Mouse (Mus musculus) limb, embryonic 13.5 days (tissue): ENCODE measurements around the gene Isca2. TPM values are rescaled to one million over a fixed set of nuclear protein-coding genes. Genes with fewer than 3 reads are reported as not detected.
A peak's percentile ranks its signal among the peaks of the same experiment; 100 is the strongest.

Experiments used
- ATAC-seq: fragments of 200-750 bp; cut with Nextera tagmentation; 2 replicates; pipeline ENCODE4 v1.8.0; 2017; ENCODE audit warnings: low read depth, moderate number of reproducible peaks, moderate TSS enrichment; ENCODE audit not compliant: low FRiP score
- H3K27ac ChIP-seq: fragments of 300-500 bp; sonication (generic); 2 replicates; pipeline ENCODE4 v1.5.1; 2015; ENCODE audit warnings: inconsistent platforms, mild to moderate bottlenecking, moderate library complexity
- H3K27me3 ChIP-seq: fragments of 300-500 bp; sonication (generic); 2 replicates; pipeline ENCODE4 v1.6.1; 2015; ENCODE audit warnings: mild to moderate bottlenecking, inconsistent platforms
- H3K36me3 ChIP-seq: fragments of 300-500 bp; sonication (generic); 2 replicates; pipeline ENCODE4 v1.6.1; 2015; ENCODE audit warnings: inconsistent platforms, mild to moderate bottlenecking, moderate library complexity
- H3K4me1 ChIP-seq: fragments of 300-500 bp; sonication (generic); 2 replicates; pipeline ENCODE4 v1.6.1; 2015; ENCODE audit warnings: inconsistent platforms
- H3K4me2 ChIP-seq: fragments of 300-500 bp; sonication (generic); replicated peaks from 2 replicates; pipeline ENCODE4 v1.6.1; 2015; ENCODE audit warnings: inconsistent platforms, mild to moderate bottlenecking, moderate library complexity
- H3K4me3 ChIP-seq: fragments of 300-500 bp; sonication (generic); 2 replicates; pipeline ENCODE4 v1.5.1; 2015; ENCODE audit warnings: moderate library complexity, mild to moderate bottlenecking, inconsistent platforms
- H3K9ac ChIP-seq: fragments of 300-500 bp; sonication (generic); 2 replicates; pipeline ENCODE4 v1.6.1; 2015; ENCODE audit warnings: mild to moderate bottlenecking, inconsistent platforms
- H3K9me3 ChIP-seq: fragments of 300-500 bp; sonication (generic); 2 replicates; pipeline ENCODE4 v1.6.1; 2016; ENCODE audit warnings: inconsistent platforms
- WGBS: fragments of 180-500 bp; shearing (Covaris S2); methylation state at CpG from one replicate; pipeline ENCODE4 v1.1.7; 2015; 5-methylcytosine and 5-hydroxymethylcytosine counted together
- polyA plus RNA-seq: library from polyadenylated mRNA; unstranded; fragments of >200 nt; fragmentation: Nextera tagmentation; extraction: Ambion mirVana; gene quantifications from 2 replicates; pipeline ENCODE4 v1.2.1, GENCODE M21; 2015

Gene Isca2
- polyA plus RNA-seq, 1 experiment from 2014 or later: 153 TPM

DNA sequence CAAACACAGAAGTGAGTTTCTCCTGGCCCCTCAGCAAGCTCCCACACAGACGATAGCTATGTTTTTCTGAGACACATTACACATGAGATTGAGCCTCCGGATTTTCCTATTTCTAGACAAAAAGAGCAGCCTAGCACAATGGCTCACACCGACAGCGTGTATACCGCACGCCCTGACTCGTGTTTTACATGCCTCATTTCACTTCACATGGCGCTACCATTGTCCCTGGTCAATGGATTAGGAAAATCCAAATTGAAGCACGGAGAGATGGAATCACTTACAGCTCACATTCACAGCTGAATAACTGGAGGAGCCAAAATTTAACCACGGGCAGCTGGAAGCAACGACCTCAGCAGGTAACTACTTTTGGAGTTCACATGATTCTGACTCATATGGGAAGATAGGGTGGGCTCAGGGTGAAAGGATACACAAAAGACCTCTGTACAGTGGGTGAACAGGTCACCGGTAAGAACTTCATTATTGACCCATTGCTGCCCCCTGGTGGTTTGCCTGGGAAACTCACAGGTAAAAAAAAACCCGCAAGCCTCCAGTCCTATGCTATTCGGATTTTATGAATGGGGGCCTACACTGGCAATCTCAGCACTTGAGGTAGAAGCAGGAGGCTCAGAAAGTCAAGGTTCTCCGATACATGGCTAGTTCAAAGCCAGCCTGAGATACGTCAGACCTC is 17.9 kb upstream of the Isca2 start:
- Histone ChIP-seq H3K4me2 (no peak overlapping the region), H3K9me3 (no peaks in the 10 kb centered on the region), H3K4me3 (no peak overlapping the region), H3K4me1 (peaks cover 11% of the 10 kb centered on the region; the same call in 1 of the 2 replicates), H3K9ac (no peak overlapping the region), H3K36me3 (peaks cover 41% of the 10 kb centered on the region), H3K27me3 (no peaks in the 10 kb centered on the region), H3K27ac (no peak overlapping the region; the same call in 1 of the 2 replicates)
- no peak for ATAC-seq
- WGBS: 65% methylated on average over 16 of the region's 16 CpGs

DNA sequence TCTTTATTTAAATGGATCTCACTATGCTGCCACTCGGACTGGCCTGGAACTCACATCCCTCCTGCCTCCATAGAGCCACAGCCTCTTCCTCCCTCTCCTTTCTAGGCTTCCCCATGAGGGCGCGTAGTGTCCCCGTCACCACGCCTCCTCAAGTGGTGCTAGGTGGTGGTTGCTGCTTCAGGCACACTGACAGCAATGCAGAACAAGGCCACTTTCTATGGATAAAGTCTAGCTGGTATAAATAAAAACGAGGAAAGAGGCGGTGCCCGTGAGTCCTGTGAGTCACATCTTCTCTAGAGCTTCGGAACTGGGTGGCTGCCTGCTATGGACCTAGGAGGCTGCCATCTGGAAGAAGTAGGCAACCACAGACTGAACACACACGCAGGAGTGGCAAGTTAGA is 17.0 kb upstream of the Isca2 start:
- H3K36me3 ChIP-seq: peaks cover 49% of the 10 kb centered on the region

DNA sequence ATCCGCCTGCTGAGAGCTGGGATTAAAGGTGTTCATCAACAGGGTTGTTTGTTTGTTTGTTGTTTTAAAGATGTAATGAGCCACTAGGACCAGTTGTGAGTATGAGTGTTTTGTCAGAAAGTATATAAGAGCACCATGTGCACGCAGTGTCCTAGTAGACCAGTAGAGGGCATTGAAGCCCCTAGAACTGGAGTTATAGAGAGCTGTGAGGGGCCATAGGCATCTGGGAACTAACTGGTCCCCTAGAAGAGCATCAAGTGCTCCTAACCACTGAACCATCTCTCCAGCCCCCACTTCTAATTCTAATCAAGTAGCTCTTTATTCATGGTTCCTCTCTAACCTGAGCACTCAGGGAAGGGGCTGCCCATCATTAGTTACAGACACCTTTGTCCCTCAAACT is 14.0 kb upstream of the Isca2 start:
- Histone ChIP-seq H3K4me1 (no peaks in the 10 kb centered on the region), H3K9ac (no peak overlapping the region), H3K4me3 (no peak overlapping the region), H3K4me2 (no peak overlapping the region), H3K36me3 (peaks cover 66% of the 10 kb centered on the region), H3K27me3 (no peaks in the 10 kb centered on the region), H3K9me3 (no peaks in the 10 kb centered on the region), H3K27ac (no peak overlapping the region)
- 74% methylated on average over 2 of the region's 2 CpGs for WGBS
- no peak for ATAC-seq

More for the DNA sequence above, 17.0 kb upstream of the Isca2 start:
- no peak for ATAC-seq
- no peak overlapping the region for H3K4me3 ChIP-seq
- no peaks in the 10 kb centered on the region for H3K27me3 ChIP-seq
- no peak overlapping the region for H3K27ac ChIP-seq
- WGBS: 91% methylated on average over 10 of the region's 10 CpGs
- no peak overlapping the region for H3K4me2 ChIP-seq
- no peak overlapping the region for H3K9ac ChIP-seq
- peaks cover 11% of the 10 kb centered on the region; the same call in 1 of the 2 replicates for H3K4me1 ChIP-seq
- no peaks in the 10 kb centered on the region for H3K9me3 ChIP-seq

DNA sequence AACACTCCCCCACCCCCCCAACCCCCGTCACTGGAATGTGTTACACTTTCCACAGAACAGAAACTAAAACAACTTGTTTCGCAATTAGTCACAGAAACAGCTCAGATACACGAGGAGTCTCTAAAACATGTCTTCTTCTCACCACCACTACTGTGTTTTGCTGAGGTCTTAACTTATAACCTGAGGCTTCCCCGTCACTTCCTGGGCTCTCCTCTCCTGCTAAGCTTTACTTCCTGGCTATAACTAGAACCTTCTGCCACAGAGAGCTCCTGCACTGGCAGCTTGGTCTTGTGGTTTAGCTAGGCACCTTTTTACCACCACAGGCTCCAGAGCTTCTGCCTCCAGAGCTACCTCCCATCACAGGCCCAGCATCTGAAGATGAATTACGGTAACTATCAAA is 10.5 kb upstream of the Isca2 start:
- peaks cover 67% of the 10 kb centered on the region for H3K36me3 ChIP-seq
- ATAC-seq: no peak
- no peaks in the 10 kb centered on the region for H3K4me1 ChIP-seq
- 85% methylated on average over 5 of the region's 5 CpGs for WGBS
- H3K9me3 ChIP-seq: no peaks in the 10 kb centered on the region
- H3K9ac ChIP-seq: no peak overlapping the region
- no peak overlapping the region for H3K4me3 ChIP-seq
- H3K27me3 ChIP-seq: no peaks in the 10 kb centered on the region
- H3K27ac ChIP-seq: no peak overlapping the region
- H3K4me2 ChIP-seq: no peak overlapping the region

DNA sequence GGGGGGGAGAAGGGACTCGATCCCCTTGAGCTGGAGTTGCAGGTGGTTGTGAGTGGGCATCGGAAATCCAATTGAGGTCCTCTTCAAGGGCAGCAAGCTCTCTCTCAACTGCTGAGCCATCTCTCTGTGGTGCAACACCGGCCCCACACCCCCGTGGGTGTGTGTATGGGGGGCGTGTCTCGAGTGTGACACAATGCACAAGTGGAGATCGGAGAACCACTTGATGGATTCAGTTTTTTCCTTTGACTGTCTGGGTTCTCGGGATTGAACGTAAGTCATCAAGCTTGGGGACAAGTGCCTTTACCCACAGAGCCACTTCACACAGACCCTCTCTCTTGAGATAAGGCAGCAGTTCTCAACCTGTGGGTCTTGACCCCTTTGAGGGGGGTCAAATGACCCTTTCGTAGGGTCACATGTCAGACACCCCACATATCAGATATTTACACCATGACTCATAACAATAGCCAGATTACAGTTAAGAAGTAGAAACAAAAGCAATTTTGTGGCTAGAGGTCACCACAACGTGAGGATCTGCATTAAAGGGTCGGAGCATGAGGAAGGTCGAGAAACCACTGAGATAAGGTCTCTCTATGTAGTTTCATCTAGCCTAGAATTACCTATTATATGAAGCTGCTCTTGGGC is 9.4 kb upstream of the Isca2 start:
- Histone ChIP-seq H3K4me3 (no peak overlapping the region), H3K36me3 (peaks cover 56% of the 10 kb centered on the region), H3K4me2 (no peak overlapping the region), H3K27ac (no peak overlapping the region), H3K4me1 (no peaks in the 10 kb centered on the region), H3K27me3 (no peaks in the 10 kb centered on the region), H3K9me3 (no peaks in the 10 kb centered on the region), H3K9ac (no peak overlapping the region)
- no peak for ATAC-seq
- WGBS: 93% methylated on average over 13 of the region's 13 CpGs

DNA sequence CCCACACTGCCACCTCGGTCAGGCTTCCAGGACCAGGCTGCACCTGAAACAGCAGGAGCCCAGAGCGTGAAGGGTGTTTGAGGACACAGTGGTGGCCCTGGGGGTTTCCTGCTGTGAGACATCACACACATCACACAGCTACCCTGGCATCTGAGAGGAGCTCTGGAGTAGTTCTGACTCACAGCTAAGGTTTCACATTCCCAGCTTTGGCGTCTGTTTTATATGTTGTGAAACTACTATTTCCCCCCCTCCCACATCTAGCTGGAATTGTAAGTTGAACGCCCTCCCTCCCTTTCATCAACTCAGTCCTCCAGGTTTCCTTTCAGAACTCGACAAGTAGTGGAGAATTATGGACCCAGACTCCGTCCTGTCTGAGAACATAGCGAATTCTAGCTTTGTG is 8.3 kb upstream of the Isca2 start:
- WGBS: 76% methylated on average over 7 of the region's 7 CpGs
- H3K27me3 ChIP-seq: no peaks in the 10 kb centered on the region
- peaks cover 52% of the 10 kb centered on the region for H3K36me3 ChIP-seq
- no peak for ATAC-seq
- peaks cover 2% of the 10 kb centered on the region; the same call in 1 of the 2 replicates for H3K4me1 ChIP-seq
- H3K4me3 ChIP-seq: no peak overlapping the region
- no peak overlapping the region for H3K9ac ChIP-seq
- H3K27ac ChIP-seq: no peak overlapping the region
- H3K4me2 ChIP-seq: no peak overlapping the region
- no peaks in the 10 kb centered on the region for H3K9me3 ChIP-seq

DNA sequence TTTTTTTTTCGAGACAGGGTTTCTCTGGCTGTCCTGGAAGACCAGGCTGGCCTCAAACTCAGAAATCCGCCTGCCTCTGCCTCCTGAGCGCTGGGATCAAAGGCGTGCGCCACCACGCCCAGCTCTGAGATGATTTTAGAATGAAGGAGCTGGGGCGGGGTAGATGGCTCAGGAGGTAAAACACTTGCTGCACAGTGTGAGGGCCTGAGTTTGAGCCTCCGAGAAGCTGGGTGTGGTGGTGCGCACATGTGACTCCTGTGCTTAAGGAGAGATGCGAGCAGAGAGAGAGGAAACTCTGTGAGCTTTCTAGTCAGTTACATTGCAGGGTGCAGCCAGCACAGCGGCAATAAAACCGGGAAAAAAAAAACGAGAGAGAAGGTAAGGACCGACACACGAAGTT is 7.5 kb upstream of the Isca2 start:
- no peaks in the 10 kb centered on the region for H3K9me3 ChIP-seq
- H3K27ac ChIP-seq: no peak overlapping the region
- no peak for ATAC-seq
- peaks cover 51% of the 10 kb centered on the region for H3K36me3 ChIP-seq
- H3K4me3 ChIP-seq: no peak overlapping the region
- H3K4me1 ChIP-seq: peaks cover 7% of the 10 kb centered on the region
- WGBS: 87% methylated on average over 15 of the region's 15 CpGs
- no peaks in the 10 kb centered on the region for H3K27me3 ChIP-seq
- H3K4me2 ChIP-seq: no peak overlapping the region
- H3K9ac ChIP-seq: no peak overlapping the region

DNA sequence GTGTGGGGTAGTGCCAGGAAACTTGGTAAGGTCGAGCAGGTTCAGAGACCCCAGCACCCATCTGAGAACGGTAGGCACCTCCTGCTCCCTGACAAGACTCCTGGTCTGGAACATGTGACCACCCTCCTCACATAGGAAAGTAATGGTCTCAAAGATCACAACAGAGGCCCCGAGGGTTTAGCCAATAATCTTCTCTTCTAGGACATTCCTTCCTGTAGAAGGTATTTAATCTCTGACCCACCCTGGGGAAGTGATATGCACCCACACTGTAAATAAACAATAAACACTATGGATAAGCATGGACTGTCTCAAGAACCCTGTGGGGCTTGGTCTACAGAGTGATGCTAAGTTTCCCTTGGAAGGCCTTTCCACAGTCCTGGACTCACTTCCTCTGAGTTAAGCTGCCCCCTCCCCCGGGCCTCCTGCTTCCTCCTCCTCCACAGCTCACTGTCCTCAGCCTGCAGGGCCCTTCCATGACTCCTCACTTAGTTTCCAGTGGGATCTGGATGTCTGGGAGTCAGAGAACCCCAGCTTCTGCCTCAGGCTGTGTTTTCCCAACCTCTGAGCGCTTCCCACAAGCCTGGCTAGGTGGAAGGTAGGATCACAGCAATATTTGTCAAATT is 6.8 kb upstream of the Isca2 start:
- H3K27me3 ChIP-seq: no peaks in the 10 kb centered on the region
- ATAC-seq: no peak
- no peak overlapping the region for H3K4me3 ChIP-seq
- H3K27ac ChIP-seq: no peak overlapping the region
- peaks cover 14% of the 10 kb centered on the region for H3K4me1 ChIP-seq
- no peak overlapping the region for H3K4me2 ChIP-seq
- H3K9me3 ChIP-seq: no peaks in the 10 kb centered on the region
- 77% methylated on average over 5 of the region's 5 CpGs for WGBS
- H3K9ac ChIP-seq: no peak overlapping the region
- peaks cover 45% of the 10 kb centered on the region for H3K36me3 ChIP-seq

DNA sequence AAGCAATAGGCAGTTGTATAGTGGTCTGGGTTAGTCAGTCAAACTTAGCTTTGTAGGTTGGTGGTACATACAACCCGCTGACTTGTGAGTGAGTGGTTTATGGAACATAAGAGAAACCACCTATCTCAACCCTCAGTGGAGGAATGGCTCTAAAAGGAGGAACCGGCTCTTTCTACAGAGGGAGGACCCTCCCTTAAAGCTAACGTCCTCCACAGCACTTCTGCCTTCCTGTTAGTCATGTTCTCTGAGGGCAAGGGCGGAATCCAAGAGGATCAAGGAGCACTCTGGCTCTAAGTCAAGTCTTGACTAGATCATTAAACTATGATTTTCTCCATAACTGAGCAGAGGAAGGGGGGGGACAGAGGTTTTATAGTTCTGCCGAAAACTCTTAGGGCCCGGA is 5.5 kb upstream of the Isca2 start:
- ATAC-seq: no peak
- H3K27me3 ChIP-seq: no peaks in the 10 kb centered on the region
- no peaks in the 10 kb centered on the region for H3K9me3 ChIP-seq
- peaks cover 45% of the 10 kb centered on the region for H3K36me3 ChIP-seq
- H3K4me3 ChIP-seq: no peak overlapping the region
- H3K27ac ChIP-seq: no peak overlapping the region
- peaks cover 22% of the 10 kb centered on the region for H3K4me1 ChIP-seq
- H3K4me2 ChIP-seq: no peak overlapping the region
- no peak overlapping the region for H3K9ac ChIP-seq
- 94% methylated on average over 6 of the region's 6 CpGs for WGBS

DNA sequence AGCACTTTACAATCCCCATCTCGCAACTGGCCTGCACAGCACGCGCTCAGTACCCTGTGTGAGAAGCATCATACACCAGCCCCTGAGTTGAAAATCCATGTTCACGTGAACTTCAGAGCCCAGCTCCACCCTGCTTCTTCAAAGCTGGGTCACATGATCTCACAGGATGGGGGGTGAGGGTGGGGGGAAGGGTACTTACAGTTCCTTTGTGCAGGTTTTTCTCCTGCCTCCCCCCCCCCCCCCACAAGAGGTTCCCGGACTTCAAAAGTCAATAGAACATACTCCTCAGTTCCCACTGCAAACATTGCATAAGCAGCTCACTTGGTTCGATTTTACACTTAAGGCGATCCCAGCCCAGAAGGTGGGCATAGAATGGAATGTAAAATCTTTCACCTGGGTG is 3.4 kb upstream of the Isca2 start:
- Histone ChIP-seq H3K4me3 (no peak overlapping the region), H3K9ac (no peak overlapping the region), H3K36me3 (peaks cover 23% of the 10 kb centered on the region), H3K9me3 (no peaks in the 10 kb centered on the region), H3K27ac (no peak overlapping the region), H3K27me3 (no peaks in the 10 kb centered on the region), H3K4me2 (no peak overlapping the region), H3K4me1 (peaks cover 30% of the 10 kb centered on the region)
- 88% methylated on average over 7 of the region's 7 CpGs for WGBS
- ATAC-seq: no peak

DNA sequence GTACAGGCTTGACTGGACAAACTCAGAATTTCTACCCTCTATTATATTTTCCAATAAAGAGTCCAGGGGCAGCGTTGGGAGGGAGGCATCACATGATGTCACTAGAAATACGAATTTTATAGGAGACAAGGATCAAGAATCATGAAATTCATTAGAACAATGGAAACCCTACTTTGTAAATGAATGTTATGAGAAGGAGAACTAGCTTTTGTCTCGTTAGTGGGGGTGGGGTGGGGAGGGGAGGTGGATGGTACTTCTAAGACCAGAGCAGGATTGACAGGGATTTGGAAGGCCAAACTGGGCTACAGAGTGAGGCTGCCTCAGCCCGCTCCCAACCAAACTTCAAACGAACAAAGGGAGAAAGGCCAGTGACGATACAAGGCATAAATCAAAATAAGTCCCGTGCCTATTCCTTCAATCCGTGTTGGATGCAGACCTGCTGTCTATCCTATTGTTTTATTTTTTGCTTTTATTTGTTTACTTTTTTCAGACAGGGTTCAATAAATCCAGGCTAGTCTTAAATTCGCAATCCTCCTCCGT is 1.0 kb upstream of the Isca2 start:
- peaks cover 17% of the 10 kb centered on the region for H3K36me3 ChIP-seq
- H3K9ac ChIP-seq: peak overlapping the region; percentile 84
- H3K4me3 ChIP-seq: peak overlapping the region; percentile 80
- H3K4me2 ChIP-seq: peak overlapping the region; percentile 72
- H3K4me1 ChIP-seq: peaks cover 30% of the 10 kb centered on the region
- H3K9me3 ChIP-seq: no peaks in the 10 kb centered on the region
- WGBS: 3% methylated on average over 10 of the region's 10 CpGs
- peak overlapping the region; percentile 94 for H3K27ac ChIP-seq
- ATAC-seq: no peak
- H3K27me3 ChIP-seq: no peaks in the 10 kb centered on the region

DNA sequence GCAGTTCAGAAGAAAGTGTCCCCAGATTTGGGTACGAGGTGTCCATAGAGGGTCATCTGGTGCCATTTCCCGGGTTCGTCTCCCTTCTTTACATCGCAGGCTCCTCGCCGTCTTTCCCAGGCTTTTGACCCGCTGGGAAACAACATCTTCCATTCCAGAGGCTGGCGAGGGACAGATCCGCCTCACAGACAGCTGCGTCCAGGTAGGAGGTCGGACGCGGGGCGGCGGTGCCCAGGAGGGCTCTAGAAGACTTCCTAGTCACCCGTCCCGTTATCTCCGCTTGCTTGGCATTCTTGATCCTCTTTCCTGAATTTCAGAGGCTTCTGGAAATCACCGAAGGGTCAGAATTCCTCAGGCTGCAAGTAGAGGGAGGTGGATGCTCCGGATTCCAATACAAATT is 425 bp downstream of the Isca2 start:
- Histone ChIP-seq H3K36me3 (peaks cover 17% of the 10 kb centered on the region), H3K4me3 (peak overlapping the region; percentile 80), H3K9ac (peak overlapping the region; percentile 82), H3K27ac (no peak overlapping the region), H3K9me3 (no peaks in the 10 kb centered on the region), H3K4me2 (peak overlapping the region; percentile 87), H3K27me3 (no peaks in the 10 kb centered on the region), H3K4me1 (peaks cover 30% of the 10 kb centered on the region)
- ATAC-seq: no peak
- WGBS: 1% methylated on average over 20 of the region's 20 CpGs
